Mouse (Mus musculus): ENCODE data around the gene Gck.
A peak's percentile ranks its signal among the peaks of the same experiment; 100 is the strongest.
"Not testable (repeated sequence)": the region's sequence is repeated elsewhere in the genome, so short reads cannot be mapped to it uniquely, and the experiment has no call there.

Gck gene

DNA sequence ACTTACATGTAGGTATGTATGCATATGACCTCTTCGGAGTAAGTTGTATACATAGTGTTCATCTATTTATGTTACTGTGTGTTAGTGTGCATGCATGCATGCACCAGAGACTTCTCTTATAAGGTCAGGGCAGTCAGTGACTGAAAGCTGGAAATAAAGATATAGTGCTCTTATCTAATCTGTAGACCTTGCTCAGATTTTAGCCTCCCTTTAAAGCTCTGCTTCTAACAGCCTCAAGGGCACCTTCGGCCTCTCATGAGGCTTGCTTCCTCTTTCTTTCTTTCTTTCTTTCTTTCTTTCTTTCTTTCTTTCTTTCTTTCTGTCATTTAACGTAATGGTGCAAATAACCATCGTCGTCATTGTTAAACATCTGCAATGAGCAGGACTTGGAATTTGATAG lies 4.6 kb upstream of the Gck start:
- no peak for DNase-seq

DNA sequence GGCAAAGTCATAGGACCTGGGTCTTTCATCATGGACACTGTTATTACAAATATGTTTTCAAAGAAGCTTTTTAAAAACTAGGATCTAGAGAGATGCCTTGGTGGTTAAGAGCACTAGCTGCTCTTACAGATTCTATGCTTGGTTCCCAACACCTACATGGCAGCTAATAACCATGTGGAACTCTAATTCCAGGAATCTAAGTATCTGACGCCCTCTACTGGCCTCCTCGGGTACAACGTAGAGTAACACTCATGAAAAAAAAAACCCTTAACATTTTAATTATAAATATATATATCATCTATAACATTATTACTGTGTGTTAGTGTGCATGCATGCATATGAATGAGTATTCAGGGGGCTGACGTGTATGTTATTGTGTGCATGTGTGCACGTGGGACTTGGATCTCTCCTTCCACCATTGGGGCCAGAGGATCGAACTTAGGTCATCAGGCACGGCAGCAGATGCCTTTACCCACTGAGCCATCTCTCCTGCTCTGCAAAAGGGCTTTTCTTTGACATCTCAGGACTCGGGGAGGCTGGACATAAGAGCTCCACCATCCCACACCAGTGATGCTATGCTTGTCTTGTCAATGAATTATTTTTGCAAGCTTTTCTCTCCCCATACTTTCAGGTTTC lies 3.4 kb upstream of the Gck start:
- peak; percentile 62 to 70 for DNase-seq

DNA sequence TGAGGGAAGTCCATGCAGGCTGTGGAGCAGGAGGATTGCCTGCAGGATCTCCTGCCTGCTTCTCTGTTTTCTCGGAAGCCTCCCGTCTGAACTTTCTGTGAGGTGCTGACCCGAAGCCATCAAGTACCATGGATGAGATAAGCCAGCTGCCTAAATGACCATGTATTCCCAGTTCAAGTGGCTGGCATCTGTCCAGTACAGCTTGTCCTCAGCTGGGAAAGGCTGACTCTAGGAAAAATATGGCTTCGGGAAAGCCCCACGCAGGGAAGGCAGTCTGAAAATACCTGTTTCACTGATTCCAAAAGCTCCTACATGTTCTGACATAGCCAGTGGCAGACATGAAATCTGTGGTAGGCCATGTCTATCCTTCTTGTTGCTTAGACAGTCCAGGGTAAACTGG lies 2.6 kb upstream of the Gck start:
- peak; percentile 76 to 83 for DNase-seq

DNA sequence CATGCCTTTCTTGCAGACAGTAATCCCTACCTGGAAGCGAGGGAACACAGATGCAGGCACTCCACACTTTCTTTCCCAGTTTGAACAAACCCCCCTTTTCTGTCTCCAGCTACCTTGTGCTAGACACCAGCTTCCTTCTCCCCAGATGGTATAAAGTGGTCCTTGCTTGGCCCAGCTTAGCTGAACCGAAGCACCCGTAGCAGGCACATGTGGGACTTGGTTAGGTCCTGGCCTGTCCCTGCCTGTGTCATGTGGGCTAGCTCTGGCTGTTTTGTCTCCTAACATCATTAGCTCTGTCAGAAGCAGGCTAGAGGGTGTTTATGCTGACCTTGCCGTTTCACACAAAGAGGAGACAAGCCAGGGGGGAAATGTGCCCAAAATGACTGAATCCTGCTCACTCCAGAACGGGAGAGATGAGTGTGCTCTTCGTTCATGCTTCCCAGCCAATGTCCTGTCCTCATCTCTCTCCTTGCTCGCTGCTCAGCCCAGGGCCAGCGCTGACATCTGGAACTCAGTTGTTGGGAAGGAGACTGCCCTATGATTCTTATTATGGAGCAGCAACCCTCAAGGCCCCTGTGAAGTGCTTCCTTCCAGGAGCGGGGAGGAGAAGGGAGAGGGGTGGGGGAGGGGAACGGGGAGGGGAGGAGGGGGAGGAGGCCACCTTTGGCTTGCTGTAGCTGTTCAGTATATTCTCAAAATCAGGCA lies 1.2 kb downstream of the Gck start:
- no peak for DNase-seq

DNA sequence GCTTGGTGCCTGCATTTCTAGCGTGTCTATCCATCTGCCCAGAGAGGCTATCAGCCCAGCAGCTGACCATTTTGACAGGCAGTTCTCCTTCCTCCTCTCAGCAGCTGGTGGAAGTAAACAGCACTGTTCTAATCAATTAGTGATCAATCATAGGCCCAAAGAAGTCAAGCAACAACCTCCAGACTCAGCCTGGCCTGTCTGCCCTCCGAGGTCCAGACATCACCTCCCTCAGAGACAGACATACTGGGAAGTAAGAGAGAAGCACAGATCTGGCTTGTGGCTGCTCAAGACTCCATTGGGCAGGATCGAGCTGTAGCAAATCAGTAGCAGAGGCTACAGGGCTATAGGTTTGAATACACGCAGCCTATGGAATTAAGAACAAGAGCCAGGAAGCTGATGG lies 2.1 kb downstream of the Gck start:
- DNase-seq = no peak

DNA sequence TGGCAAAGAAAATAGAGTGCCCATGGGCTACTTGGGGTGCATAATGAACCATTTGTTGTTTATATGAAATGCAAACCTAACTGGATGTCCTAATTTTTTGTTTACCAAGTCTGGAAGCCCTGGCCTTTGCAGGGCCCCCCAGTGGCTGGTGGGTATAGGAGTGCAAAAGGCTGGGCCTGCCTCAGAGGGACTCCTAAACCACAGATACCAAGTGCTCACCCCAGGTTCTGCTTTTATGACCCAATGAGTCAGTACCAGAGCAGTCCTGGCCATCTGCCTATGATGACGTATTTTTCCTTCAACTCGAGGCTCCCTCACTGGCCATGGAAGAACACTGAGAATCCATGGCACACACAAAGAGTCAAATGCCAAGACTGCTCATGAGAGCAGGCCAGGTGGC lies 4.8 kb downstream of the Gck start:
- DNase-seq = no peak

DNA sequence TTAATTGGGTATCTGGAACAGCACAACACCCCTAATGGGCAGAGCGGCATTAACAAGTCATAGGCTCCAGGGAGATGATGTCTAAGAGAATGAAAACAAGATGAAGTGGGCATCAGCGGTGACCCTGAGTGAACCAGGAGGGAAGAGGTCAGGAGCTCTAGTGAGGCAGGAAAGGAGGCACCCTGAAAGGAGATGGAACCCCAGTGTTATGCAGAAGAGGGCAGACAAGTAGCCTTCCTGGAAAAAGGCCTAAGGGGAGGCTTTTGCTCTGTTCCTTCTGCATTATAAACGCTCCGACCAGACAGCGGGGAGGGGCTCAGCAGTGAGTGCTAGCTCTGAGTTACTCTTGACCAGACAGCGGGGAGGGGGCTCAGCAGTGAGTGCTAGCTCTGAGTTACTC lies 6.9 kb downstream of the Gck start:
- no peak for DNase-seq

DNA sequence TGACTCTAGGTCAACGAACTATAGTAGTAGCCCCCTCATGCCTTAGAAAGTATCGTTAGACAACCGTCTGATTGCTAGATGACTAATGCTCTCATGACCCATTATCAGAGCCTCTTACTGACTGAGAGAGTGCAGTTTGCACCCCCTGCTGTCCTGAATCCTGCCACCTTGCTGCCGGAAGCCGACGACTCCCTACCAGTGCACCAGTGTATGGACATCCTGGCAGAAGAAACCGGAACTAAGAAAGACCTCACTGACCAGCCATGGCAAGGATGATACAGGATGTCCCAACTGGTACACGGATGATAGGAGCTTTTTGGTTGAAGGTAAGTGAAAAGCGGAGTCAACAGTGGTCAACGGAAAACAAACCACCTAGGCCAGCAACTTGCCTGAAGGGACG lies 15.3 kb downstream of the Gck start:
- not testable (repeated sequence) for DNase-seq

DNA sequence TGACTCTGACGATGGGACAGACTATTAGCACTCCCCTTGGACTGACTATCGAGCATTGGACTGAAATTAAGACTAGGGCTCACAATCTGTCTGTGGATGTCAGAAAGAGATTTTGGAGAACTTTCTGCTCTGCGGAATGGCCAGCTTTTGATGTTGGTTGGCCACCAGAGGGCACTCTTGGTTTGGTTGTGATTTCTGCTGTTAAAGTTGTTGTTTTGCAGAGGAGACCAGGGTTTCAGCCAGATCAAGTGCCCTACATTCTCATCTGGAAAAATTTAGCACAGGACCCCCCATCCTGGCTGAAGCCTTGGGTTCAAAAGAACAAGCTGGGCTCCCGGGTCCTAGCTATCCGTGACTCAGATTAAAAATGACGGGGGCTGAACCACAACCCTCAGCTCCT lies 17.9 kb downstream of the Gck start:
- DNase-seq = peak; percentile 44 to 46

DNA sequence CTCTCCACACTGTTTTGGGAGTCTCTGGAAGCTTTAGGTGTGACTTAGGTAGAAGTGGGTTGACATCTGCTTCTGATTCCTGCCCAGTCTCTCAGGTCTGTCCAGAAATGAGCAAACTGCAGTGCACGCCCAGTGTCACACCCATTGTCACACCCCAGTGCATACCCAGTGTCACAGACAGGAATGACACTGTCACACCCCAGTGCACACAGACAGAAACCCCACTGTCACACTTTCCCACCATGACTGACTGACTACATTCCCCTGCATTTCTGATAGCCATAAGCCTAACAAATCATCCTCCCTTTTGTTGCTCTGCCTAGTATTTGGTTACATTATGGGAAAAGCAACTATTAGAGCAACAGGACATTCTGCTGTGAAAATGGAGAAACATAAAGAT lies 19.3 kb downstream of the Gck start:
- DNase-seq = no peak

DNA sequence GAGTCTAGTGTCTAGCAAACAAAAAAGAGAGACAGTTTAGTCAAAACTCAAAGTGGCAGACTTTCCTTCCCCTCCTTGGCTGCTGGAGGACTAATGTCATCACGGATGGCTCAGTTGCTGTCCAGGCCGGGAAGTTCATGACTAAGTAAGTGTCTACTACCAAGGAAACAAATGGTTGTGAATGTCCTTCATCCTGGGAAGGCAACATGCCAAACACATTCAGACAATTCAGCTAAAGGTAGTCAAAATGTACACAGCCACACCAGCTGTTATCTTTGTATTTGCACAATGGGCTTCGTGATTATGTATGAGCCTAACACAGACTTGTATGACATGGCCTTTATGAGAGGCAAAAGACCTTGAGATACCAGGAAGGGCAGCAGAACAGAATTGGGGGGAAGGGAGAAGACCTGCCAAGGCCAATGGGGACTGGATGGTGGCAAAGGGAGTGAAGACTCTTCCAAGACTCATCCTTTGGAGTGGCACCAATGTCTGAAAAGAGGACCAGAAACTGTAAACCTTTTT lies 23.1 kb downstream of the Gck start:
- DNase-seq = no peak

DNA sequence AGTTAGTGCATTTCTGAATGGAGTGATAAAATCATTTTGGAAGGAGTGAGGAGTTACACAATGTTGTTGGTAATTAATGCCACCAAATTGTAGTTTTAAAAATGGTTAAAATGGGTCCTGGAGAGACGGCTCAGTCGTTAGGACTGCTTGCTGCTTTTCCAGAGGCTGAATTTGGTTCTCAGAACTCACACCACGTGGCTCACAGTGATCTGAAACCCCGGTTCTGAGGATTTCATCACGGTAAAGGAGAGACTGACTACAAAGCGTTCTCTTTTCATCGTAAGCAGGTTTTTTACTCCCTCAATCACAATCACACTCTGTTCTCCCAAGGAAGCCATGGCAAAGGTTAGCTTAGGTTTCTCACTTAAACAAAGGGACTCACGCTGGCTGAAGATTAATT lies 25.2 kb downstream of the Gck start:
- DNase-seq = no peak

DNA sequence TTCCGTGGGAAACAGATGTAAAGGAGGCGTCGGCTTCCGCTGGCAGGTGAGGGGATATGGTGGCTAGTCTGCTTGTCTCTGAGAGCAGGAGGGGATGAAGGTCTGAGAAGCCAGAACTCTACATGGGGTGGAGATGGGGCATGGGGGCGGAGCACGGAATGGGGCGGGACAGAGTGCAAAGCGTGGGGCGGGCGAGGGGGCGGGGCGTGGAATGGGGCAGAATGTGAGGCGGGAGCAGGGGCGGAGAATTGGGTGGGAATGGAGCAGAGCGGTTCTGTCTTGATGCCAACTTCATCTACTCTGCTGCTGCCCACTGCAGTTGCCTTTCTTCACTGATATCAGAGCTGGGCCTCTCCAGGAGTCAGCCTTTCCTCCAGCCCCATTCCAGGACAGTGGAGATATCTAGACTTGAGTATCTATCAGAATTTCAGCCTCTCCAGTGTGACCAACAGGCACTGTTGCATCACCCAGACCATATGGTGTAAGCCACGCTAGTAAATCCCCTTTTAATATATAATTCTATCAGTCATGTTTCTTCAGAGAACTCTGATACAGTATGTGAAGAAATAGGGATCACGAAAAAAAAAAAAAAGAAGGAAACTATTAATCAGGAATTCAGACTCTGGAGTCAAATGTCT lies 29.4 kb downstream of the Gck start:
- DNase-seq = peak; percentile 54 to 59

DNA sequence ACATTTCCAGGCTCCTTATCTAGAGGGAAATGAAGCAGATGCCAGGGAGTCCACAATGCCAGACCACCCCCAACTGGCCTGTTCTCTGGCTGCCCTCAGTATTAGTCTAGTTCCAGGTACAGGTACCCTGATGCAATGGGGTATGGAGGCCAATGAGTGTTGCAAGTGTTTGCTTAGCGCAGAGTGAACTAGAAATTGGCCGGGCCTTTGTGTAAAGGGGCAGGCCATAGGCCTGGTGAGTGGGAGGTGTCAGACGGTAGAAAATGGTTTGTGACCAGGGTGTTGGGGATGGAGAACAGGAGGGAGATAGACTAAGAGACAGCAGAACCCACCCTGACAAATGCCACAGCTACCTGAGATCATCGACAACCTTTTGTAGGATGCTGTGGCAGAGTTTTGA lies 30.3 kb downstream of the Gck start:
- no peak for DNase-seq

DNA sequence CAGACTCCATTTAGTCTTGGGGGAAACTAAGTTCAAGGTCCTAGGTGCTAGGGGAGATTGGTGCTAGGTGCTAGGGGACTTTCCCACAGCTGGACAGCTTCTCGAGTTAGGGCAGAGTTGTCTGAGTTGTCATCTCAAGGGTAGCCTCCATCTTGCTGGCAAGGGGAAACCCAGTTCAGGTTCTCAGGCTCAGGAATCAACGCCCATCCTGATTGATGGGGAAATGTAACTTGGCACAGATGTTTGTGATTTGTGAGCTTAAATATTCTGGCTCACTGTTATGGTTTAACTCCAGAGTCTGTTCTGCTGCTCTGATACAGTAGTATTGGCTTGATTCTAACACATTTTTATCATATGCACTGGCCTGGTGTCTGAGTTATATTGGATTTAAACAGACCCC lies 31.8 kb downstream of the Gck start:
- DNase-seq = no peak

DNA sequence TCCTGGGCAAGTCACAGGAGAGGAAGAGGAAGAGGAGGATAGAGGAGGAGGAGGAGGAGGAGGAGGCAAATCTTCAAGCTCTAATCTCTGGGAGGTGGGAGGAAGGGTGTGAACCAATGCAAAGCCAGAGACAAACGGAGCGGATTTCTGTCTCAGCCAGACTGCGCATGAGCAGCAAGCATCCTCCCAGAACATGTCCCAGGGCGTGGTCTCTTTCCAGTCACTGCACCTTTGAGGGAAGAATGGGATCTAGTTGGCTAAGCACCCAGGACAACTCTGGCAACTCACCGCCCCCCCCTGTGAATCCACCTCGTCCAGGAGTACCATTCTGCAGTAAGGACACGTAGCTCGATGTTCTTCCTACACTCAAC lies 33.7 kb downstream of the Gck start:
- no peak for DNase-seq

DNA sequence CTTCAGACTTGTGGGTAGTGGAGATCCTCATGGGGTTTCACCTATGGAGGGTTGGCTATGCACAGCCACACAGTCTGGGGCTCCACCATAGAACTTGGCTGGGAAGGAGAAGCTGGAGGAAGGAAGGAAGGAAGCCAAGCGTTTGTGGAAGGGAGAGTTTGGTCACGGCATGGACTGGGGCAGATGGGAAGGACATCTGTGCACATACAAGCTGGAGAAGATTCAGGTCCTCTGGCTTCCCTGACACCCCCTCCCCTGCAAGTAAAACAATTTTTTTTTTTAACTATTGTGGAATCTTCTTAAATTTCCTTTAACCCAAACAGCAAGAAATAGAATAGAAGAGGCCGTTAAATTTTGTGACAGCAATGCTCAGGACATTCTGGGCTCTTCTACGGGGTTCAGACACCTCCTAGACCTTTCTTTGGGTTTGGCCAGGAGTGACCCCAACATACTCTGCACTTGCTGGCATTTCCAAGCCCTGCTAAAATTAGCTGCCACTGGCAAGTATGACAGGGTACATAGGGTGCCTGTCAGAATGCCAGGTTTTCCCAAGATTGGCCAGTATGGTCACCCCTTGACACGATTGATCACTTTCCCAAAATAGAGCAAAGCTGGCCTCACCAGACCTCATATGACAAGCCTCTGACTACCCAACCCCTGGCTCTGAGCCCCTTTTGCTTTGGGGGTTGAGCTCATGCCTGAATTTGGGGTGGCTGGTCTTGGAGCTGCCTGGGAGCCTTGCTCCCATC lies 34.3 kb downstream of the Gck start:
- no peak for DNase-seq

DNA sequence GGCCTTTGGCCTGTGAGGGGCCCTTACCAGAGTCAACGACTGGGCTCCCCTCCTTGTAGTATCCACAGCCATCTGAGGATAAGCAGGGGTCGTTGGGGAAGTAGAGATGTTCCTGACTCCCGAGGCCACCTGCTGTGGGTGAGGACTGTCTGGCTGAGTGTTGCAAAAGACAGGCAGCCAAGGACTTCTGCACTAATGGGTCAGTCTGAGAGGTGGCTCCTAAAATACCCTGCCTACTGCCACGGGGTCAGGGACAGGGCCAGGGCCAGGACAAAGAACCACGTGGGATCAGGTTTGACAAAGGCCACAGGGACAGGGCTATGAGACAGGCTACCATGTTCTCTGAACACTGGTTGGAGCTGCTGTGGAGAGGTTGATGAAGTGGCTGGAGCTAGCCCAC lies 34.9 kb downstream of the Gck start:
- DNase-seq = no peak

DNA sequence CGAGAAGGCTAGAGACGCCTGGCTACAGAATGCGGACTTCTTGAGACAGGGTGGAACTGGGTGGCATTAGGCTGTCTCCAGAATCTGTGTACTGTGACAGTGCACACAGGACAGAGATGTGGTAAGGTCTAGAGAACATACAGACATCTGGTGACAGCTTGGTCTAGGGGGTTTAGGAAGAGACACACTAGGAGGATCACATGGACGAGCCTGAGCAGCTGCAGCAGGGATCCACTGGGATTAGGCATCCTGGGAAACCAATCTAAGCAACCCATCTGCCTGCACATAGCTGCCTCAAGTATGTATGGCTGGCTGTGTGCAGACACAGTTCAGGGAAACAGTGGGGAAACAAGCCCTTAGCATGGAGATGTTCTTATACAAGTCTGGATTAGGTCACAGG lies 35.9 kb downstream of the Gck start:
- no peak for DNase-seq

DNA sequence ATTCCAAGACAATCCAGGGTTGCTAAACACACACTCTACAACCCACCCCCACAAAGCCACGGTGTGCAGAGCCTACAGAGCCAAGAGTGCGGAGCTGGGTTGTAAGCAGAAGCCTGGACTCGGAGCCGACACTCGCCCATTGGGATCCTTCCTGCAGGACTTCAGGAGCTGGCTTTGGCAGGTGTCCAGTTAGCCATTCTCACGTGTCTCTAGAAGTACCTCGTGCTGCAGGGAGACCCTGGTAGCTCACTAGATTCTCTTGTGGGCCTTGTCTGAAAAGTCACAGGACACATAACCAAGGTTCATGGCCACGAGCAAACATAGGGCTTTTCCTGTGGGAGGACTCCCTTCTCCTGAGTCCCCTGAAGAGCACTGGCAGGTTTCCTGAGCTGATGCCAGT lies 36.6 kb downstream of the Gck start:
- no peak for DNase-seq

DNA sequence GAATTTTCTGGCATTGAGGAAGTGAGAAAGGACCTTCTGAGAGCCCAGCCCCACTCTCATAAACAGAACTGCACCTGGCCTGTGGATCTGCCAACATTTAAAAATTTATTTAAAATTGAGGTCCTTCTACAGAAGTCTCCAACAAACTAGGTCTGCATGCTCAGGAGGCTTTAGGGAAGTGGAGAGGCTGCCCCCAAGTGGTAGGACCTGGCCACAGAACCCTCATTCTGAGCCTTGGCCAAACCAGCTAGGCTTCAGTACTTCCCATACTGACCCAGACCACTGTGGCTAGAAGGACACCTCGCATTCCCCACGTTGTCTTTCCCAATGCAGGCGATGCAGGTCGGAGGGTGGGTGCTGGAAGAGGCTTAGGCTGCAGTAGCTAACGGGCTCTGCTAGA lies 37.2 kb downstream of the Gck start:
- DNase-seq = peak; percentile 79 to 81

DNA sequence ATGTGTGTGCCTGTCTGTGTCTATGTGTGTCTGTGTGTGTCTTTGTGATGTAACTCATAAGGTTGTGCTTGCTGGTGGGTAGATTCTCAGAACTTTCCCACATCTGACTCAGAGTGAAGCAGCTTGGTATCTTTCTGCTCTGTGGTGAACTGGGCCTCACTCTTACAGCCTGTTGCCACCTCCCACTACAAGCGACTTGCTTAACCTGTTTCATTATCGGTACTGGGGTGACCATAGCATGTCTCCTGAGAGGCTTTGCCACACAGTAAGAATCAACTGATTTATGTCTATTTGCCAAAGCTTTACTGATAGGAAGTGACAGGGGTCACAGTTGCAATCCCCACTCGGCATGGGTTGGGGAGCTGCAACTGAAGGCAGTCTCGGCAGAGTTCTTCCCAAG lies 41.2 kb downstream of the Gck start:
- no peak for DNase-seq

DNA sequence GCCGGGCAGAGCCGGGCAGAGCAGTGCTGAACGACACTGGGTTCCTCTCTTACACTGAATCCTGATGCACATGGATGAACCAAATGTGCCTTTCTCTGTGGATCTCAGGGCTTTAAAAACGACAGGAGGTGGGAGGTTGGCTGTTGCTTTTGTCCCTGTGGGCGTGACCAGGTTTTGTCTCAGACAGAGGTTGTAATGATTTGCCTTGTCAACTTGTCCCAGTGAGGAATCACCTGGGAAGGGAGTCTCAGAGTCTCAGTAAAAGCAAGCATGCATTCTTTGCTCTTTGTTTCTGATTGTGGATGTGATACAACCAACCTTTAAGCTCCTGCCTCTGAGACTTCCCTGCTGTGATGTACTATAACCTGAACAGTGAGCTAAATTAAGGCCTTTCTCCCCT lies 42.8 kb downstream of the Gck start:
- no peak for DNase-seq
